Mouse (Mus musculus): ENCODE results near the gene Gm26657. TPM values are rescaled to one million over a fixed set of nuclear protein-coding genes. Genes with fewer than 3 reads are reported as not detected.

Gene Gm26657
- polyA plus RNA-seq, 1 experiment from 2014 or later: not detected

- no peaks in the 10 kb centered on the region for H3K27me3 ChIP-seq
- H3K4me1 ChIP-seq (replicated peaks): no peaks in the 10 kb centered on the region
- H3K4me2 ChIP-seq: no peak overlapping the region
- H3K9me3 ChIP-seq: no peaks in the 10 kb centered on the region
- H3K9ac ChIP-seq (replicated peaks): no peak overlapping the region
- ATAC-seq (ENCODE audit: insufficient number of reproducible peaks, insufficient read depth, low FRiP score, low TSS enrichment, low read depth): no peak
- H3K4me3 ChIP-seq (replicated peaks): no peak overlapping the region
- no peaks in the 10 kb centered on the region for H3K36me3 ChIP-seq
- 74% methylated on average over 6 of the region's 6 CpGs for WGBS
- H3K27ac ChIP-seq: no peak overlapping the region
Observed at GRCm38 (mm10) chr4:56722346-56722745, 17.5 kb upstream of the Gm26657 start.

DNA sequence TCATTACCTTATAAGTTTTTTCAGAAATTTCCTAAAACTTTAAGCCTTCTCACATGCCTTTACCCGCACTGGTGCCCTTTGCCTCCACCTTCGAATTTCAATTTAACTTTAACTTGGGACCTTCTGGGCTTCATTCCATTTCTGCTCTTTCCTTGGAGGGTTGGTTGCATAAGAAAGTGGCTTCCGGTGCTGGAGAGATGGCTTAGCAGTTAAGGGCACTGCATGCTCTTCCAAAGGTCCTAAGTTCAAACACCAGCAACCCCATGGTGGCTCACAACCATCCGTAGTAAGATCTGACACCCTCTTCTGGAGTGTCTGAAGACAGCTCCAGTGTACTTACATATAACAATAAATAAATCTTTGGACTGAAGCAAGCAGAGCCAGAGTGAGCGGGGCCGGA is 16.6 kb upstream of the Gm26657 start:
- no peak overlapping the region for H3K4me3 ChIP-seq (replicated peaks)
- H3K27me3 ChIP-seq: no peaks in the 10 kb centered on the region
- ATAC-seq (ENCODE audit: insufficient number of reproducible peaks, insufficient read depth, low FRiP score, low TSS enrichment, low read depth): no peak
- no peak overlapping the region for H3K27ac ChIP-seq
- no peaks in the 10 kb centered on the region for H3K36me3 ChIP-seq
- H3K4me2 ChIP-seq: no peak overlapping the region
- no peaks in the 10 kb centered on the region for H3K4me1 ChIP-seq (replicated peaks)
- H3K9ac ChIP-seq (replicated peaks): no peak overlapping the region
- H3K9me3 ChIP-seq: no peaks in the 10 kb centered on the region
- WGBS: 93% methylated on average over 6 of the region's 6 CpGs

- 59% methylated on average over 8 of the region's 8 CpGs for WGBS
Observed at GRCm38 (mm10) chr4:56725839-56726238, 14.0 kb upstream of the Gm26657 start.

GRCm38 (mm10) chr4:56740611-56741010 is 741 bp downstream of the Gm26657 start:
- Histone ChIP-seq H3K36me3 (peaks cover 21% of the 10 kb centered on the region), H3K4me1 (replicated peaks) (no peaks in the 10 kb centered on the region), H3K4me3 (replicated peaks) (no peak overlapping the region), H3K9ac (replicated peaks) (no peak overlapping the region), H3K27ac (no peak overlapping the region), H3K27me3 (no peaks in the 10 kb centered on the region), H3K4me2 (no peak overlapping the region), H3K9me3 (no peaks in the 10 kb centered on the region)
- no peak for ATAC-seq (ENCODE audit: insufficient number of reproducible peaks, insufficient read depth, low FRiP score, low TSS enrichment, low read depth)
- WGBS: 94% methylated on average over 20 of the region's 20 CpGs

More at GRCm38 (mm10) chr4:56725839-56726238, 14.0 kb upstream of the Gm26657 start:
- no peaks in the 10 kb centered on the region for H3K9me3 ChIP-seq
- H3K36me3 ChIP-seq: no peaks in the 10 kb centered on the region
- no peak for ATAC-seq (ENCODE audit: insufficient number of reproducible peaks, insufficient read depth, low FRiP score, low TSS enrichment, low read depth)
- H3K27ac ChIP-seq: no peak overlapping the region
- no peaks in the 10 kb centered on the region for H3K4me1 ChIP-seq (replicated peaks)
- no peaks in the 10 kb centered on the region for H3K27me3 ChIP-seq
- no peak overlapping the region for H3K4me2 ChIP-seq
- no peak overlapping the region for H3K9ac ChIP-seq (replicated peaks)
- no peak overlapping the region for H3K4me3 ChIP-seq (replicated peaks)

DNA sequence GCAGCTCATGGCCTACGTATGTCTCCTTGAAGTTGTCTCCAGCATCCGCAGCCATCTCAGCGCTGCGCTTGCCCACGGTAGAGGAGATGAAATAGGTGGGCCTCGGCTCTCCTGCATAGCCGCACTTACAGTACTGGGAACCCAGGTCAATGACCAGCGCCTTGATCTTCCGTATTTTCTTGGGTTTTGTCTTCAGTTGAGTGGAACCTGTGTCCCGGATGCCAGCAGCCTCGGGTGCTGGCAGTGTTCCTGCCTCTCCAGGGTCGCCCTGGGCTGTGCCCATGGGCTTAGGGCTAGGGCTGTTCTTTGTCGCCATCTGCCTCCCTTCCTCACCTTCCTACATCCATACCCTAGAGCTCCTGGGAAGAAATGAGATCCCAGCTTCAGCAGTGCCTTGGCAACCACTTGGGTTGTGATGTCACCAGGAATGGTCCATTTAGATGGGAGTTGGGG is 1.2 kb downstream of the Gm26657 start, which contains the start of gene Actl7b:
Actl7b (minus strand) TSS at position 403 of the 453 bp plus-strand sequence.
- Histone ChIP-seq H3K9me3 (no peaks in the 10 kb centered on the region), H3K27me3 (no peaks in the 10 kb centered on the region), H3K36me3 (peaks cover 25% of the 10 kb centered on the region), H3K4me2 (no peak within 1 kb of the TSS), H3K4me1 (replicated peaks) (no peaks in the 10 kb centered on the region), H3K27ac (no peak within 1 kb of the TSS), H3K4me3 (replicated peaks) (no peak within 1 kb of the TSS), H3K9ac (replicated peaks) (no peak within 1 kb of the TSS)
- WGBS: 93% methylated on average over 13 of the region's 13 CpGs
- no peak for ATAC-seq (ENCODE audit: insufficient number of reproducible peaks, insufficient read depth, low FRiP score, low TSS enrichment, low read depth)

- WGBS: 88% methylated on average over 4 of the region's 4 CpGs
- no peak overlapping the region for H3K9ac ChIP-seq (replicated peaks)
- H3K9me3 ChIP-seq: no peaks in the 10 kb centered on the region
- H3K27ac ChIP-seq: no peak overlapping the region
- H3K36me3 ChIP-seq: peaks cover 39% of the 10 kb centered on the region
- no peak overlapping the region for H3K4me2 ChIP-seq
- H3K4me3 ChIP-seq (replicated peaks): no peak overlapping the region
- no peak for ATAC-seq (ENCODE audit: insufficient number of reproducible peaks, insufficient read depth, low FRiP score, low TSS enrichment, low read depth)
- H3K4me1 ChIP-seq (replicated peaks): no peaks in the 10 kb centered on the region
- no peaks in the 10 kb centered on the region for H3K27me3 ChIP-seq
Observed at GRCm38 (mm10) chr4:56742698-56743097, 2.8 kb downstream of the Gm26657 start.

GRCm38 (mm10) chr4:56743363-56744195 is 3.7 kb downstream of the Gm26657 start, which contains the start of gene Actl7a:
Actl7a (plus strand) TSS chr4:56743413.
- WGBS: 95% methylated on average over 21 of the region's 21 CpGs
- Histone ChIP-seq H3K36me3 (peaks cover 47% of the 10 kb centered on the region), H3K27ac (no peak within 1 kb of the TSS), H3K27me3 (no peaks in the 10 kb centered on the region), H3K4me2 (no peak within 1 kb of the TSS), H3K9ac (replicated peaks) (no peak within 1 kb of the TSS), H3K4me1 (replicated peaks) (no peaks in the 10 kb centered on the region), H3K4me3 (replicated peaks) (no peak within 1 kb of the TSS), H3K9me3 (no peaks in the 10 kb centered on the region)
- ATAC-seq (ENCODE audit: insufficient number of reproducible peaks, insufficient read depth, low FRiP score, low TSS enrichment, low read depth): no peak

DNA sequence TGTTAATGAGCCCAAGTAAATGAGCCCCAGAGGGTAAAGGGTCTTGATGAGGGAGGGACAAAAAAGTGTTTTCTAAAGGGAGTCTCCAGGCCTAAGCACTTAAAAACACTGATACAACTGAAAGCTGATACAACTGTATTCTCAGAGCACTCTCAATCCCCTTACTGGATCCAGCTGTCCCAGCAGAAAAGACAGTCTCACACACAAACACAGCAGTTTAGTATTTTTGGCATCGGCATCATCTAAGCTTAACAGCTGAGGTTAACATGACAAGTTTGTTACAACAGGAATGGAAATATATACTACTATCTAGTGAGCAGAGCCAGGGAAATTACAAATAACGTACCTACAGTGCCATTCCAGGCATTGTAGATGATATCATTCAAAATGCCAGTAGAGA is 6.5 kb downstream of the Gm26657 start:
- ATAC-seq (ENCODE audit: insufficient number of reproducible peaks, insufficient read depth, low FRiP score, low TSS enrichment, low read depth): no peak
- Histone ChIP-seq H3K4me3 (replicated peaks) (no peak overlapping the region), H3K27me3 (no peaks in the 10 kb centered on the region), H3K27ac (no peak overlapping the region), H3K9me3 (no peaks in the 10 kb centered on the region), H3K9ac (replicated peaks) (no peak overlapping the region), H3K36me3 (peaks cover 73% of the 10 kb centered on the region), H3K4me1 (replicated peaks) (no peaks in the 10 kb centered on the region), H3K4me2 (no peak overlapping the region)
- WGBS: 88% methylated on average over 2 of the region's 2 CpGs

- Histone ChIP-seq H3K4me3 (replicated peaks) (no peak overlapping the region), H3K4me2 (no peak overlapping the region), H3K4me1 (replicated peaks) (no peaks in the 10 kb centered on the region), H3K27me3 (no peaks in the 10 kb centered on the region), H3K9ac (replicated peaks) (no peak overlapping the region), H3K27ac (no peak overlapping the region), H3K36me3 (peaks cover 82% of the 10 kb centered on the region), H3K9me3 (no peaks in the 10 kb centered on the region)
- ATAC-seq (ENCODE audit: insufficient number of reproducible peaks, insufficient read depth, low FRiP score, low TSS enrichment, low read depth): no peak
- WGBS: 97% methylated on average over 9 of the region's 9 CpGs
Observed at GRCm38 (mm10) chr4:56747456-56747855, 7.6 kb downstream of the Gm26657 start.

- no peaks in the 10 kb centered on the region for H3K27me3 ChIP-seq
- H3K27ac ChIP-seq: no peak overlapping the region
- H3K4me1 ChIP-seq (replicated peaks): no peaks in the 10 kb centered on the region
- no peak for ATAC-seq (ENCODE audit: insufficient number of reproducible peaks, insufficient read depth, low FRiP score, low TSS enrichment, low read depth)
- H3K36me3 ChIP-seq: peaks cover 93% of the 10 kb centered on the region
- no peaks in the 10 kb centered on the region for H3K9me3 ChIP-seq
- H3K4me2 ChIP-seq: no peak overlapping the region
- H3K4me3 ChIP-seq (replicated peaks): no peak overlapping the region
- 84% methylated on average over 5 of the region's 5 CpGs for WGBS
- H3K9ac ChIP-seq (replicated peaks): no peak overlapping the region
Observed at GRCm38 (mm10) chr4:56756021-56756420, 16.2 kb downstream of the Gm26657 start.

DNA sequence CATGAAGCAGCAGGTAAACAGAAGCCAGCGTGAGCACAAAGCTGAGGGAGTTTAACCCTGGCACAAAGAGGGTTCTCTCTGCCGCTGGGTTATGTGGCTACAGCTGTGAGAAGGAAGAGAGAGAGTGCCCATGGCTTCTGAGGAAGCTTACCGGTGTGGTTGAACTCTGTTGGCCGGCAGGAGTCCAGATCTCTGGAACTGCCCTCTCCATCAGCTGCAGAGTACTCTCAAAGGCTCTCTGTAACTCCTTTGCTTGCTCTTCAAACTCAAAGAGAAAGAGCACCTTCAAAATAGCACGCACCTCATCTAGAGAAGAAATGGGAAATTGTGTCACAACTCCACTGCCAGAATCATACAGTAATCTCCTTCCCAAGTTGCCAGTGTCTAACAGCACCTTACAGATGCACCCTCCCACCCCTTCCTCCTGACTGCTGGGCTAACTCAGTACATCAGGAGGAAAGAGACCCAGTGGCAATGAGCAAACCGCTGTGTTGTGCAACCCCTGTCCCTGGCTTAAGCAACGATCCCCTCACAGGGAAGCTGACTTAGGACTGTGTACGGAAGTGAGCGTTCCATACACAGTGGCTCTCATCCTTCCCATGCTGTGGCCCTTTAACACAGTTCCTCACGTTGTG is 17.2 kb downstream of the Gm26657 start:
- ATAC-seq (ENCODE audit: insufficient number of reproducible peaks, insufficient read depth, low FRiP score, low TSS enrichment, low read depth): no peak
- 91% methylated on average over 10 of the region's 10 CpGs for WGBS

More for the DNA sequence above, 17.2 kb downstream of the Gm26657 start:
- Histone ChIP-seq H3K4me2 (no peak overlapping the region), H3K4me3 (replicated peaks) (no peak overlapping the region), H3K27me3 (no peaks in the 10 kb centered on the region), H3K27ac (no peak overlapping the region), H3K9me3 (no peaks in the 10 kb centered on the region), H3K4me1 (replicated peaks) (no peaks in the 10 kb centered on the region), H3K9ac (replicated peaks) (no peak overlapping the region), H3K36me3 (peaks cover 93% of the 10 kb centered on the region)
